Mouse (Mus musculus): ENCODE measurements at regions not wholly inside any gene's neighbourhood (a gene's known extent, or its start where the extent isn't known, plus 50 kb on each side); places are given as distances from the start of the nearest gene placed in this dataset.

- TF ChIP-seq CTCF (IDR thresholded peaks at IDR 0.05; ENCODE audit: low read depth) (no peak), EP300 (IDR thresholded peaks at IDR 0.05; ENCODE audit: low read depth) (no peak)
Observed at GRCm38 (mm10) chr4:153058152-153058551, 424.5 kb downstream of the Ajap1 start.

Data from heart, postnatal 0 days (tissue).